Mouse (Mus musculus): ENCODE measurements at regions not wholly inside any gene's neighbourhood (a gene's known extent, or its start where the extent isn't known, plus 50 kb on each side); places are given as distances from the start of the nearest gene placed in this dataset.

DNA sequence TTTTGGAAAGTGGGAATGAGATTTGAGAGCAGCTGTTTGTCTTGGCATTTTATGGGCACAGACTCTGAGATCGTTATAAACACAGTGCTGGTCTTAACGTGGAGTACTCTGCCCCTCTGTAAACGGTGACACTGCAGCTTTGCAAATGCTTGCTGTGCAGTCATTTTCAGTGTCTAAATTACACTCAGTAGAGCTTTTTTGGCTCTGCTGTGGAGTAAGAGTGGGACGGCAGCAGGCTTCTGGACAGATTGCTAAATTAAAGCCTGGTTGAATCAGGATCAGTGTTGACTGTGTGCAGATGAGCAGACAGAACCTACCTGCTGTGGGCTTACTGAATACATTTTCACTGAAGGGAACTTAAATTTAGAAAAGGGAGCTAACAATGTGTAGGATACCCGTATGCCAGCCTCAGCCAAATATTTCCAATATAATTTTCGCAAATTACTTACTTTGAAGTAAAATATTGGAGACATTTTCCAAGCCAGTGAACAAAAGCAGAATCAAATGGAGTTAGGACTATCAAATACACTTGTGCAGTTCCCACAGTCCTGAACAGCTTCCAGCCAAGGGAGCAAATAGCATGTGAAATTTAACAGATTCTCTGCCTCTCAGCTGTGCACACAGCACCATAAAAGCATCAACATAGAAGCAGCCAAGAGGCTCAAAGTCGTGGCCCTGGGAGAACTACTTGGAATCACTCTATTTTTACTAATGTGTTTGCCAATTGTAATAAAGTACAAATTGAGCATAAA lies 148.1 kb upstream of the Stac start:
- CTCF ChIA-PET: no interaction called here

DNA sequence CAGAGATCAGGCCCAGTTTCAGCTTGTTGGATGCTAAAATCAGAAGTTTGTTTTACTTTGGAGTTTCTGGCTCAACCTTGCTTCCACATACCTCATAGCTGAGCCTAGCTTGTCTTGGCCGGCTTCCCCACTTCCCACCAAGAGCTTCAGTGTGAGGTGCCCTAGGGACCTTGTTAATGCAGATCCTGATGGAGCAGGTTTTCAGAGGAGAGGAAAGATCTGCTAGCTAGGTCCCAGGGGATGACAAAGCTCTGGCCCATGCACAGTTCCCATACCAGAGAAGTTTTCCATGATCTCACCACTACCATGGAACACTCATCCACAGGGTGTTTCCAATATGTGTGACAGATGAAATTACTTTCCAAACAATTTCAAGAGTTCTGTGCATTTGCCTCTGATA lies 131.9 kb upstream of the Stac start:
- CTCF ChIA-PET: no interaction called here

DNA sequence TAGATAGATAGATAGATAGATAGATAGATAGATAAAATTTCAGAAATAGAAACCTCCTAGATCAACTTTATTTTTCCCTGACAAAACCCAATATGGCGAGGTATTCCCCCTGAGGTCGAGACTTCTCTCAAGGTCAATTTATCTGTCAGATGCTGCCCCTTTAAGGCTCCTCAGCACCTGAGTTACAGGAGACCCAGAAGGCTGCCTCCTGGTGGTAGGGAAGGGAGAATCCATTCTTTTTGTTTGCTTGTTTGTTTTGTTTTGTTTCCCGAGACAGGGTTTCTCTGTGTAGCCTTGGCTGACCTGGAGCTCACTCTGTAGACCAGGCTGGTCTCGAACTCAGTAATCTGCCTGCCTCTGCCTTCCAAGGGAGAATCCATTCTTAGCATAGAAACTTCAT lies 127.3 kb upstream of the Stac start:
- CTCF ChIA-PET: no interaction called here

DNA sequence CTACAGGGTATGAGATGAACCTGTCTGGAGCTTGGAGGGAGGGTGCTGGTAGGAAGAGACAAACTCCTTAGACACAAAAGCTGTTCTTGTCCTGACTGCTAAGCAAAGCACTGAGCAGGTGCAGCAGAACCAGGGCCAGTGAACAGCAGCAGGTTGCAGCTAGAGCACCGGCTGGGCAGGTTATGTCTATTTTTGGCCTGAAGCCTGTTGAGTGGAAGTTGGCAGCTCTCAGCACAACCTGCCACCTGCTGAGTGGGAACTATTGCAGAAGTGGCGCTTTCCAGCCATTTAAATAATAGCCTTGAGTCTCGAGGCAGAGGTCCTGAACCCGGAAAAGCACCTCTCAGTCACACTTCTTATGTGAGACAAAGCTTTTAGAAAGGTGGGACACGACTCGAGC lies 114.8 kb upstream of the Stac start:
- CTCF ChIA-PET: no interaction called here

DNA sequence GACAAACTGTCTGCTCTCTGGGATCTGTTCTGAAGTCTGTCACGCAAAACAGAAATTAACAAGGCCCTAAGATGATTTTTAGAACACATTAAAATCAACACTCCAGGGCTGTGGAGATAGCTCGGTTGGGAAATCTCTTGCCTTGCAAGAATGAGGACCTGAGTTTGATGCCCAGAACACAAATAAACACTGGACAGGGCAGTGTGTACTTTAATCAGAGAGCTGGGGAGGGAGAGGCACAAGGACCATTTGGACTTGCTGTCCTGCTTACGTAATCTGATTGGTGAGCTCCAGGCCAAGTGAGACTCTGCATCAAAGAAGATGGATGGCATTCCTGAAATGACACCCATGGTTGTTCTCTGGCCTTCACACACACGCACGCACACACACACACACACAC lies 111.2 kb upstream of the Stac start:
- CTCF ChIA-PET: no interaction called here

DNA sequence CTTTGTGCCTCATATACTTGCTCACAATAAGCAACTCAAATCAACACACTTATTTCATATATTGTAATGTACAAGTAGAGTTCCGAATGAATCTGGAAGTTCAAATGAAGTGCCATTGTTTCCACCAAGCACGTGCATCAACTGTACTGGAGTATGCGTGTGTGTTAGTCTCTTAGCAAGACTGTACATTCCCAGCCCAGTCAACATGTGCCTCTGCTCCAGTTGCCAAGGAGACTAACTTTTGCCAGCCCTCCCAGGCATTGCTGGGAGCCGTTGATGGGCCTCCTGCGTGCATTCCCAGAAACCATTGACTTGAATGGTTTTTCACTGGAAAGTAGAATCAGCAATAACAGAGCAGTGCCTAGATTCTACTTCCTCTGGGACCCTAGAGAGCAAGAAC lies 110.7 kb upstream of the Stac start:
- CTCF ChIA-PET: no interaction called here

DNA sequence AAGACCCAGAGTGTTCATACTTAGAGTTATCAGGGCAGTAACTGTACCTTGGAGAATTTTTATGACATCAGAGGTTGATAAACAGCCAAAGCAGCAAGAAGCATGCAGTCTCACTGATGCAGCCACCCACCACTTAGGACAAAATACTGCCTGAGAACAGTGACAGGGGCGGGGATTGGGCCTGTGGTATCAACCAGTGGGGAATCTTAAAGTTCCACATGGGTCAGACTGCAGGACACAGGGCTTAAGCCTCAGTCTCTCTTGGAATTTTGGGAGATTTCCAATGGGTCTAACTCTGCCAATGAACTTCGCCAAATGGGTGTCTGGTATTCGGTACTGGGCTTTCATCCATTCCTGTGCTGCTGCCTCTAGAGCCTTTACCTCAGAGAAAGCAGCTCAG lies 88.8 kb upstream of the Stac start:
- CTCF ChIA-PET: no interaction called here

DNA sequence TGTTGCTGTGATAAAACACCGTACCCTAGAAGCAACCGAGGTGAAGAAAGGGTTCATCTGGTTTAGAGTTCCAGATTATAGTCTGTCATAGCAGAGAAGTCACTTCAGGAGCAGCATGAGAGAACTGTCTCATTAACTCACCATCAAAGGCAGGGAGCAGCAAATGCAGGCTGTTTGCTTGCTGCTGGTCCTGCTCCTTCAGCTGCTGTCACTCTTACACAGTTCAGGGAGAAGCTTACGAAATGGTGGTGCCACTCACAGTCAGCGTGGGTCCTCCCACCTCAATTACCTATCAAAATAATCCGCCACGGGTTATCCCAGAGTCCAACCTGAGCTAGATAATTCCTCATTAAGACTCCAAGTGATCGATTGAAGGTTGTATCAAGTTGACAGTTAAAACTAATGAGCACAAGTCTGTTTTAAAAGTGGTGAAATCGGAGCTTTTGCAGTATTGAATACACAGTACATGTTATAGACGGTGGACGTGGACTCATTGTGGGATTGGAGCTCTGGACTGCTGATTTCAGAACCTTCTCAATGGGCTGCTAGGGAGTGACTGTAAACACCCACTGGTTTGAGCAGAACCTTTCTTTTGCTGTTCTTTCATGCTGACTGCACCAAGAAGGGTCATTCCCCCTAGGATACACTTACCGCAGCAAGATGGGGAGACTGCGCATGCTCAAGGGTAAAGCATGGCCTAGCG lies 87.4 kb upstream of the Stac start:
- CTCF ChIA-PET: no interaction called here

DNA sequence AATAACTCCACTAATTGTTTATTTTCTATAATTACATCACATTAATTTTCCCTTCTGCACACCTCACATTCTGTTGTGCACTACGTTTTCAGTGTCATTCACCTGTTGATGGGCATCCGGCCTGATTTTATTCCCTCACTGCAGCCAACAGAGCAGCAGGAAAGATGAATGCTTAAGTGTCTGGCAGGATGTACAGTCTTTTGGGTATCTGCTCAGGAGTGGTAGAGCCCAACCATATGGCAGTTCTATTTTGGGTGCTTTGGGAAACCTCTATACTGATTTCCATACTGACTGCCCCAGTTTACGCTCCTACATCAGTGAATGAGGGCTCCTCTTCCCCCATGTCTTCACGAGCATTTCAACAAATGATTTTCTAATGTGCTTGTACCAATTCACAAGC lies 84.1 kb upstream of the Stac start:
- CTCF ChIA-PET: no interaction called here

DNA sequence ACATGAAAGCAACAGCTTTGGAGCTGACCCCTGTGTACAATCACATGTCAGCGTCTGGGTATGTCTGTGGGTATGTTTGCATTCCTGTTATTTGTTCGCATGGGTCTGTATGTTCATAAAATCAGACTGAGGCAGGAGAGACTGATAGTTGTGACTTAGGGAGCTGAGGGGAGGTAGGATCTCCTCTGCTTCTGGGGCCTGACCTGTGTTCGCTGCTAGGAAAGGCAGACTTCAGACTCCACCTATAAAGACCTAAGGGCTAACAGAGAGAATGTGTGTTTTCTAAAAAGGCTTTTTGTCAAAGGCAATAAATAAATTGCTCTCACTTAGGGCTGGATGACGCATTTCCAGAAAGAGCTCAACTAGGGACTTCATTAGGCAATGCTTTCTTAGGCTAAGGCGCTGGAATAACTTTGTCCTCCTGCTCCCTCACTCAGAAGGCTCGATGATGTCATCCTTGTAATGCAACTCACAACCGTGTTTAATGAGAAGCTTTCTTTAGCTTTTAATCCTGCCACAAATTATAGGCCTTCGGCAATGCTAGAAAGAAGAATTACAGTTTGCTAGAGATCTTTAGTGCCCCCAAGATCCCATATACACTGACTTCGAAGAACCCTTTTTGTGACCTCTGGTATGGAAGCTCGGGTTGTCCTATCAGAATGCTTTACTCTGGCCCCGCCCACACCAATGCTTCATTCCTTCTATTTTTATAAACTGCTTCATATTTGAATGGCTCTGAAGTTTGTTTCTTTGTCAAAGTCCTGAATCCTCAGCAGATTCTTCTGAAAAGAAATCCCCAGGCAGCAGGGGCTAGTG lies 72.7 kb upstream of the Stac start:
- CTCF ChIA-PET: no interaction called here

DNA sequence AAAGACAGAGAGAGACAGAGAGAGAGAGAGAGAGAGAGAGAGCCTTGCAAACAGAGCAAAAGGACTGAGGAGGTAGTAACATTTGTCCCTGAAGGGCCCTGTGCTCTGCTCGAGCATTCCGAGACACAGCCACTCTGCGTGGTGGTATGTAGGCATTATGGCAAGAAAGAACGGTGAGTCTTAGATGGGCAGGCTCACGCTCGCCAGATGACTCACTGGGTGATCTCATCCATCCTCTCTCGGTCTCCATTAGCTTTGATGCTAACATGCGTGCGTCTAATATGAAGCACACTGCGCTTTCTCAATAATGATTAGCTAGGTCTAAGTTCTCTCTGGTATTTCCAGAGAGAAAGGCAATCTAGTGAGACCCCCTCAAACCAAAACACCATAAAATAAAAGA lies 65.1 kb upstream of the Stac start:
- CTCF ChIA-PET: no interaction called here

DNA sequence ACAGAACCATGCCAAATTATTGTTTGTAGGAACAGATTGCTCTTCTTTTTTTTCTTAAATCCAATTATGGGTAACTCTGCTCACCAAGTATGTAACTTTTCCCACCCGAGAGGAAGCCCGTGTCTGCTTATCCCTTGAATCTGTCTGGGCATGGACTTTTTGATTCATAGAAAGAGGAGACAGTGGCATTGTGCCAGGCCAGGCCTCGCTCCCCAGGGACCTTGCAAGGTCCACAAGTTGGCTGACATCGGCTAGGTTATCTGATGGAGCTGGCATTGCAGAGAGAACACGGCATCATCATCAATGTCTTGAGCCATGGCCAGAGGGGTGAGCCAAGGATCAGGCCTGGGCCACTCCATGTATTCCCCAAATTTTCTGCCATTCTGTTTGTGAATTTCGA lies 56.0 kb upstream of the Stac start:
- CTCF ChIA-PET: no interaction called here

DNA sequence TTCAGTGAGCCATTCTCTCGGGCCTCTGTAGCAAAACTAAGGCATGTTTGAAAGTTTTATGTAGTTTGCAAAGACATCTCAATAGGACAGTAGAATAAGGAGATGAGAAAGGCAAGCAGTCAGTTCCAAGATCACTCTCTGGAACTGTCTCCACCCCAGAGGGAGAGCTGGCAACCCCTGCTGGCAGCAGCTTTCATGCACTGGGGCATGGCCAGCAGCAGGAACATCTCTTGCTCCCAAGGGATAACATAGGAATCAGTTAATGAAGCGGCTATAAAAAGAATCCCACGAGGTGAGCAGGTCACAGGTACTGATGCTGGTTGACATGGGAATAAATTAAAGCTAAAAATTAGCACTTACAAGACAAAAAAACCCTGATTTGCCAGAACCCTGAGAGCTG lies 55.1 kb upstream of the Stac start:
- CTCF ChIA-PET: no interaction called here
